Mouse (Mus musculus) neutrophil, adult 65 days (primary cell): ENCODE data around the gene Gm7257. TPM values are rescaled to one million over a fixed set of nuclear protein-coding genes. Genes with fewer than 3 reads are reported as not detected.

Experiments
- total RNA-seq: library from RNA; stranded (reverse); gene quantifications from 2 replicates; pipeline ENCODE4 v1.2.4, GENCODE M21; 2023

Gm7257 gene
- total RNA-seq: not detected in 2 replicates

GRCm38 (mm10) chr9:36431584-36431983 lies at the start of gene Gm7257:
Gene Gm7257, plus strand, starts transcription at chr9:36431884.

GRCm38 (mm10) chr9:36475338-36475737 lies 43.7 kb downstream of the Gm7257 start, which contains the start of gene Gm9513:
Gene Gm9513, plus strand, starts transcription at chr9:36475638.

Other genes starting within 250 kb of the Gm7257 start
- not detected in 2 replicates for gene Gm9513, start 43.8 kb downstream of the Gm7257 start, total RNA-seq
- gene Gm5615, start 110.1 kb downstream of the Gm7257 start, total RNA-seq: not detected in 2 replicates
- gene Gm17689, start 150.8 kb downstream of the Gm7257 start, total RNA-seq: not detected in 2 replicates
- gene A630095E13Rik, start 211.5 kb downstream of the Gm7257 start, total RNA-seq: not detected in 2 replicates